Mouse (Mus musculus): ENCODE results near the gene Armc10. TPM values are rescaled to one million over a fixed set of nuclear protein-coding genes. Genes with fewer than 3 reads are reported as not detected.

The Armc10 gene
- polyA plus RNA-seq, 1 experiment from 2014 or later: 6.0 TPM

GRCm38 (mm10) chr5:21658623-21659395, 13.2 kb downstream of the Armc10 start:
- H3K36me3 ChIP-seq (ENCODE audit: control insufficient read depth, insufficient read depth): peaks cover 3% of the 10 kb centered on the region
- no peak overlapping the region for H3K4me2 ChIP-seq (ENCODE audit: low read depth, low read length)
- 43% methylated on average over 11 of the region's 11 CpGs for WGBS (ENCODE audit: insufficient replicate concordance)
- H3K4me1 ChIP-seq (ENCODE audit: control insufficient read depth, low read depth, low read length): no peaks in the 10 kb centered on the region
- H3K9ac ChIP-seq (ENCODE audit: low read depth, low read length): no peak overlapping the region
- H3K27me3 ChIP-seq (ENCODE audit: control insufficient read depth, insufficient read depth, low read depth, low read length): no peaks in the 10 kb centered on the region
- ATAC-seq (ENCODE audit: low read depth): peak; percentile 35; the same call in 1 of the 2 replicates
- H3K9me3 ChIP-seq (replicated peaks; ENCODE audit: control insufficient read depth, low read length): no peaks in the 10 kb centered on the region
- no peak overlapping the region for H3K27ac ChIP-seq (ENCODE audit: low read length)
- H3K4me3 ChIP-seq (ENCODE audit: low read depth, low read length): no peak overlapping the region

GRCm38 (mm10) chr5:21660850-21661249, 15.2 kb downstream of the Armc10 start:
- Histone ChIP-seq H3K4me1 (ENCODE audit: control insufficient read depth, low read depth, low read length) (no peaks in the 10 kb centered on the region), H3K9me3 (replicated peaks; ENCODE audit: control insufficient read depth, low read length) (no peaks in the 10 kb centered on the region), H3K27me3 (ENCODE audit: control insufficient read depth, insufficient read depth, low read depth, low read length) (no peaks in the 10 kb centered on the region), H3K4me3 (ENCODE audit: low read depth, low read length) (no peak overlapping the region), H3K9ac (ENCODE audit: low read depth, low read length) (no peak overlapping the region), H3K27ac (ENCODE audit: low read length) (no peak overlapping the region), H3K36me3 (ENCODE audit: control insufficient read depth, insufficient read depth) (peaks cover 3% of the 10 kb centered on the region), H3K4me2 (ENCODE audit: low read depth, low read length) (no peak overlapping the region)
- no peak for ATAC-seq (ENCODE audit: low read depth)
- WGBS (ENCODE audit: insufficient replicate concordance): 82% methylated on average over 6 of the region's 6 CpGs

- no peak for ATAC-seq (ENCODE audit: low read depth)
Observed at GRCm38 (mm10) chr5:21663081-21663480, 17.5 kb downstream of the Armc10 start.

GRCm38 (mm10) chr5:21667191-21668137, 21.9 kb downstream of the Armc10 start:
- 62% methylated on average over 8 of the region's 8 CpGs for WGBS (ENCODE audit: insufficient replicate concordance)

More at GRCm38 (mm10) chr5:21663081-21663480, 17.5 kb downstream of the Armc10 start:
- H3K36me3 ChIP-seq (ENCODE audit: control insufficient read depth, insufficient read depth): peaks cover 3% of the 10 kb centered on the region
- H3K27ac ChIP-seq (ENCODE audit: low read length): no peak overlapping the region
- H3K4me3 ChIP-seq (ENCODE audit: low read depth, low read length): no peak overlapping the region
- no peaks in the 10 kb centered on the region for H3K4me1 ChIP-seq (ENCODE audit: control insufficient read depth, low read depth, low read length)
- no peaks in the 10 kb centered on the region for H3K9me3 ChIP-seq (replicated peaks; ENCODE audit: control insufficient read depth, low read length)
- H3K27me3 ChIP-seq (ENCODE audit: control insufficient read depth, insufficient read depth, low read depth, low read length): no peaks in the 10 kb centered on the region
- no peak overlapping the region for H3K9ac ChIP-seq (ENCODE audit: low read depth, low read length)
- WGBS (ENCODE audit: insufficient replicate concordance): 86% methylated on average over 11 of the region's 11 CpGs
- H3K4me2 ChIP-seq (ENCODE audit: low read depth, low read length): no peak overlapping the region

GRCm38 (mm10) chr5:21669307-21669706, 23.7 kb downstream of the Armc10 start:
- H3K4me1 ChIP-seq (ENCODE audit: control insufficient read depth, low read depth, low read length): peaks cover 8% of the 10 kb centered on the region
- WGBS (ENCODE audit: insufficient replicate concordance): 80% methylated on average over 2 of the region's 2 CpGs

More at GRCm38 (mm10) chr5:21667191-21668137, 21.9 kb downstream of the Armc10 start:
- H3K36me3 ChIP-seq (ENCODE audit: control insufficient read depth, insufficient read depth): no peaks in the 10 kb centered on the region
- H3K9me3 ChIP-seq (replicated peaks; ENCODE audit: control insufficient read depth, low read length): no peaks in the 10 kb centered on the region
- no peaks in the 10 kb centered on the region for H3K27me3 ChIP-seq (ENCODE audit: control insufficient read depth, insufficient read depth, low read depth, low read length)
- H3K4me3 ChIP-seq (ENCODE audit: low read depth, low read length): no peak overlapping the region
- H3K4me2 ChIP-seq (ENCODE audit: low read depth, low read length): no peak overlapping the region
- peaks cover 2% of the 10 kb centered on the region; the same call in 1 of the 2 replicates for H3K4me1 ChIP-seq (ENCODE audit: control insufficient read depth, low read depth, low read length)
- no peak overlapping the region for H3K9ac ChIP-seq (ENCODE audit: low read depth, low read length)
- no peak overlapping the region for H3K27ac ChIP-seq (ENCODE audit: low read length)
- no peak for ATAC-seq (ENCODE audit: low read depth)

GRCm38 (mm10) chr5:21672812-21673635, 27.4 kb downstream of the Armc10 start:
- H3K27ac ChIP-seq (ENCODE audit: low read length): peak overlapping the region; percentile 71
- peaks cover 8% of the 10 kb centered on the region for H3K4me1 ChIP-seq (ENCODE audit: control insufficient read depth, low read depth, low read length)
- no peaks in the 10 kb centered on the region for H3K27me3 ChIP-seq (ENCODE audit: control insufficient read depth, insufficient read depth, low read depth, low read length)
- 30% methylated on average over 23 of the region's 23 CpGs for WGBS (ENCODE audit: insufficient replicate concordance)
- H3K36me3 ChIP-seq (ENCODE audit: control insufficient read depth, insufficient read depth): peaks cover 3% of the 10 kb centered on the region; the same call in 1 of the 2 replicates
- peak overlapping the region; percentile 47 for H3K4me3 ChIP-seq (ENCODE audit: low read depth, low read length)
- peak overlapping the region; percentile 68 for H3K4me2 ChIP-seq (ENCODE audit: low read depth, low read length)
- H3K9ac ChIP-seq (ENCODE audit: low read depth, low read length): peak overlapping the region; percentile 52
- ATAC-seq (ENCODE audit: low read depth): peak; percentile 94
- no peaks in the 10 kb centered on the region for H3K9me3 ChIP-seq (replicated peaks; ENCODE audit: control insufficient read depth, low read length)

More at GRCm38 (mm10) chr5:21669307-21669706, 23.7 kb downstream of the Armc10 start:
- ATAC-seq (ENCODE audit: low read depth): no peak
- H3K4me3 ChIP-seq (ENCODE audit: low read depth, low read length): no peak overlapping the region
- no peak overlapping the region for H3K9ac ChIP-seq (ENCODE audit: low read depth, low read length)
- H3K27ac ChIP-seq (ENCODE audit: low read length): no peak overlapping the region
- no peaks in the 10 kb centered on the region for H3K36me3 ChIP-seq (ENCODE audit: control insufficient read depth, insufficient read depth)
- no peaks in the 10 kb centered on the region for H3K9me3 ChIP-seq (replicated peaks; ENCODE audit: control insufficient read depth, low read length)
- no peaks in the 10 kb centered on the region for H3K27me3 ChIP-seq (ENCODE audit: control insufficient read depth, insufficient read depth, low read depth, low read length)
- no peak overlapping the region for H3K4me2 ChIP-seq (ENCODE audit: low read depth, low read length)

GRCm38 (mm10) chr5:21673742-21674141, 28.1 kb downstream of the Armc10 start:
- no peaks in the 10 kb centered on the region for H3K9me3 ChIP-seq (replicated peaks; ENCODE audit: control insufficient read depth, low read length)
- H3K36me3 ChIP-seq (ENCODE audit: control insufficient read depth, insufficient read depth): peaks cover 3% of the 10 kb centered on the region; the same call in 1 of the 2 replicates
- no peak overlapping the region for H3K9ac ChIP-seq (ENCODE audit: low read depth, low read length)
- H3K4me2 ChIP-seq (ENCODE audit: low read depth, low read length): peak overlapping the region; percentile 68; the same call in 1 of the 2 replicates
- H3K27me3 ChIP-seq (ENCODE audit: control insufficient read depth, insufficient read depth, low read depth, low read length): no peaks in the 10 kb centered on the region
- no peak overlapping the region for H3K27ac ChIP-seq (ENCODE audit: low read length)
- 81% methylated on average over 9 of the region's 9 CpGs for WGBS (ENCODE audit: insufficient replicate concordance)
- peaks cover 8% of the 10 kb centered on the region for H3K4me1 ChIP-seq (ENCODE audit: control insufficient read depth, low read depth, low read length)
- no peak overlapping the region for H3K4me3 ChIP-seq (ENCODE audit: low read depth, low read length)
- ATAC-seq (ENCODE audit: low read depth): no peak

GRCm38 (mm10) chr5:21675019-21675418, 29.4 kb downstream of the Armc10 start:
- WGBS (ENCODE audit: insufficient replicate concordance): 77% methylated on average over 12 of the region's 12 CpGs
- Histone ChIP-seq H3K9ac (ENCODE audit: low read depth, low read length) (no peak overlapping the region), H3K27ac (ENCODE audit: low read length) (no peak overlapping the region), H3K4me3 (ENCODE audit: low read depth, low read length) (no peak overlapping the region), H3K4me2 (ENCODE audit: low read depth, low read length) (no peak overlapping the region), H3K9me3 (replicated peaks; ENCODE audit: control insufficient read depth, low read length) (no peaks in the 10 kb centered on the region), H3K36me3 (ENCODE audit: control insufficient read depth, insufficient read depth) (peaks cover 3% of the 10 kb centered on the region; the same call in 1 of the 2 replicates), H3K27me3 (ENCODE audit: control insufficient read depth, insufficient read depth, low read depth, low read length) (no peaks in the 10 kb centered on the region), H3K4me1 (ENCODE audit: control insufficient read depth, low read depth, low read length) (peaks cover 8% of the 10 kb centered on the region)
- no peak for ATAC-seq (ENCODE audit: low read depth)
